Mouse (Mus musculus) midbrain, embryonic 10.5 days (tissue): Measurements from ENCODE around the gene Hist3h2a. TPM values are rescaled to one million over a fixed set of nuclear protein-coding genes. Genes with fewer than 3 reads are reported as not detected.
A peak's percentile ranks its signal among the peaks of the same experiment; 100 is the strongest.

Experiments
- DNase-seq: peaks from one replicate; pipeline ENCODE4 v3.0.0-alpha.2; 2017; ENCODE audit warnings: low spot score
- H3K27ac ChIP-seq: fragments of 300-500 bp; sonication (generic); replicated peaks from 2 replicates; pipeline ENCODE4 v1.5.1; 2016; ENCODE audit warnings: mild to moderate bottlenecking
- H3K27me3 ChIP-seq: fragments of 300-500 bp; sonication (generic); 2 replicates; pipeline ENCODE4 v1.6.1; 2016; ENCODE audit warnings: low read depth, mild to moderate bottlenecking; ENCODE audit not compliant: poor library complexity, severe bottlenecking
- H3K36me3 ChIP-seq: fragments of 300-500 bp; sonication (generic); 2 replicates; pipeline ENCODE4 v1.6.1; 2016; ENCODE audit warnings: mild to moderate bottlenecking, moderate library complexity
- H3K4me1 ChIP-seq: fragments of 300-500 bp; sonication (generic); 2 replicates; pipeline ENCODE4 v1.6.1; 2016
- H3K4me3 ChIP-seq: fragments of 300-500 bp; sonication (generic); 2 replicates; pipeline ENCODE4 v1.5.1; 2016; ENCODE audit warnings: mild to moderate bottlenecking, moderate library complexity
- H3K9me3 ChIP-seq: fragments of 300-500 bp; sonication (generic); replicated peaks from 2 replicates; pipeline ENCODE4 v1.6.1; 2016; ENCODE audit warnings: mild to moderate bottlenecking
- WGBS: fragments of 180-500 bp; shearing (Covaris S2); methylation state at CpG from one replicate; pipeline ENCODE4 v1.1.7; 2016; 5-methylcytosine and 5-hydroxymethylcytosine counted together
- polyA plus RNA-seq: library from polyadenylated mRNA; unstranded; fragments of >200 nt; fragmentation: Nextera tagmentation; extraction: Ambion mirVana; gene quantifications from 2 replicates; pipeline ENCODE4 v1.2.1, GENCODE M21; 2016

Gene Hist3h2a
- polyA plus RNA-seq, 1 experiment from 2014 or later: 20.4 TPM

DNA sequence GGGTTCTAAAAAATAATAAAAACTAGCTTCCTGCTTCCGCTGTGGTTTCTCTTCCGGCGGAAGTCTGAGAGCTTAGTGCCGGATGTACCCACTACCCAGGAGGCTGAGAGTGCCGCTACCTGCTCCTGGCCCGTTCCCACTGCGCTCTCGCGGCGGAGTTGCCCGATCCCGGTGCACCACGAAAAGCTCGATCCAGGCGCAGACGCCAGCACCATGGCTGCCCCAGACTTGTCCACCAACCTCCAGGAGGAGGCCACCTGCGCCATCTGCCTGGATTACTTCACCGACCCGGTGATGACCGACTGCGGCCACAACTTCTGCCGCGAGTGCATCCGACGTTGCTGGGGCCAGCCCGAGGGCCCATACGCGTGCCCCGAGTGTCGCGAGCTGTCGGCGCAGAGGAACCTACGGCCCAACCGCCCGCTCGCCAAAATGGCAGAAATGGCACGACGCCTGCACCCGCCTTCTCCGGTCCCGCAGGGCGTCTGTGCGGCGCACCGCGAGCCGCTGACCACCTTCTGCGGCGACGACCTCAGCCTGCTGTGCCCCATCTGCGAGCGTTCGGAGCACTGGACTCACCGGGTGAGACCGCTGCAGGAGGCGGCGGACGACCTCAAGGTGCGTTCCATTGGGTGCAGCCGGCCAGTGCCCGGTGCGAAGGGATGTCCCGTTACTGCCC, 23.7 kb downstream of the Hist3h2a start, which contains the start of gene Trim11:
Gene Trim11 (plus strand): TSS at position 67 of the 679 bp plus-strand sequence.
- Histone ChIP-seq H3K9me3 (no peaks in the 10 kb centered on the region), H3K27me3 (no peaks in the 10 kb centered on the region), H3K36me3 (peaks cover 42% of the 10 kb centered on the region), H3K4me3 (peak within 1 kb of the TSS; percentile 95), H3K27ac (peak within 1 kb of the TSS; percentile 91), H3K4me1 (peaks cover 63% of the 10 kb centered on the region)
- peak; percentile 83 for DNase-seq
- WGBS: under 1% methylated on average over 64 of the region's 64 CpGs

DNA sequence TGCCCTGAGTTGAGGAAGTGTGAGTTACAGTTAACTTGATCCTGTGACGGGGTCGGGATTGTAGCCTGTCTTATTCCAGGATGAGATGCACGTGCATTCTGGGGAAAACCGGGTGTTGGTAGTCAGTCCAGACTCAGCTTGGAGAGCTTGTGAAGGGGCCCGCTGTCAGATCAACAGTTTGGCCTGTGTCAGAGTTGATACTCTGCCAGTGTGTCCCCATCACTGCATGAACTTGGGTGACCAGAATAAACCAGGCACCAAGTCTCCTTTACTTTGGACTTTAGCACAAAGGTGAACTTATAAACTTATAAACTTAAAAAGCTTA, 24.2 kb downstream of the Hist3h2a start:
- no peak for DNase-seq
- peaks cover 46% of the 10 kb centered on the region for H3K36me3 ChIP-seq
- no peaks in the 10 kb centered on the region for H3K9me3 ChIP-seq
- peaks cover 63% of the 10 kb centered on the region for H3K4me1 ChIP-seq
- no peaks in the 10 kb centered on the region for H3K27me3 ChIP-seq
- peak overlapping the region; percentile 95 for H3K4me3 ChIP-seq
- WGBS: 5% methylated on average over 5 of the region's 5 CpGs
- H3K27ac ChIP-seq: peak overlapping the region; percentile 91

DNA sequence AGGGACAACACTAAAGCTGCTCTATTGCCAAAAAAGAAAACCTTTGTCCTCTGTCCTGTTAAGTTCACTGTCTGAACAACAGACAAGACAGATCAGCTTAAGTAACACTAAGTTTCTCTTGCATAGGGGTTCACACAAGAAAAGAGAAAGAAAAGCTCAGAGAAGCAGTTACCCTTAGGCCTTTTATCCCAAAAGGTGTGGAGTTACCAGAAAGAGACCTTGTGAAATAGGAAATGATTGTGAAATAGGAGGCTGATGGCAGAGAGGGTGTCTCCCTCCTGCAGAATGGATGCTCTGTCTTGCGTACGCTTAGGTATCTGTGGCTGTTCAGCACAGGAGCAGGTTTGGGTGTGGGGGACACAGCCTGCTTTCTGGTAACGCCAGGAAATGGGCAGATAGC, 24.7 kb downstream of the Hist3h2a start:
- no peaks in the 10 kb centered on the region for H3K9me3 ChIP-seq
- no peaks in the 10 kb centered on the region for H3K27me3 ChIP-seq
- H3K4me3 ChIP-seq: peak overlapping the region; percentile 95
- no peak overlapping the region for H3K27ac ChIP-seq
- peaks cover 46% of the 10 kb centered on the region for H3K36me3 ChIP-seq
- DNase-seq: no peak
- peaks cover 61% of the 10 kb centered on the region for H3K4me1 ChIP-seq
- WGBS: 83% methylated on average over 3 of the region's 3 CpGs

DNA sequence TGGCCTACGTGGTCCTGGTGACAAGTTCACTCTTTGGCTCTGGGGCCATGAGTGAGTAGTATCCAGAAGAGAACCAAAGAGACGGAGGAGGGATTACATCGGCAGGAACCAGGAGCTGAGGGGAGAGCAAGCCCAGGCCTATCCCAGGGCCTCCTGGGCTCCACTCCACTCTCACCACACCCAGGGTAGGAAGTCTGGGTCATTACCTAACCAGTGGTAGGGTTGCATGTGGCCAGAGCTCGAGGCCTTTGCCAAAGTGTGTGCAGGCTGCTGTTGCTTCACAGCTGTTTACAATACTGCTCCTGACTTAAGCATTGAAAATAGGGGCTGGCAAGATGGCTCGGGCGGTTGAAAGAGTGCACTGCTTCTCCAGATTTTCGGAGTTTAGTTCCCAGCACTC, 25.2 kb downstream of the Hist3h2a start:
- Histone ChIP-seq H3K4me1 (peaks cover 58% of the 10 kb centered on the region), H3K4me3 (peak overlapping the region; percentile 95), H3K36me3 (peaks cover 46% of the 10 kb centered on the region), H3K27me3 (no peaks in the 10 kb centered on the region), H3K27ac (no peak overlapping the region), H3K9me3 (no peaks in the 10 kb centered on the region)
- WGBS: 84% methylated on average over 7 of the region's 7 CpGs
- no peak for DNase-seq

DNA sequence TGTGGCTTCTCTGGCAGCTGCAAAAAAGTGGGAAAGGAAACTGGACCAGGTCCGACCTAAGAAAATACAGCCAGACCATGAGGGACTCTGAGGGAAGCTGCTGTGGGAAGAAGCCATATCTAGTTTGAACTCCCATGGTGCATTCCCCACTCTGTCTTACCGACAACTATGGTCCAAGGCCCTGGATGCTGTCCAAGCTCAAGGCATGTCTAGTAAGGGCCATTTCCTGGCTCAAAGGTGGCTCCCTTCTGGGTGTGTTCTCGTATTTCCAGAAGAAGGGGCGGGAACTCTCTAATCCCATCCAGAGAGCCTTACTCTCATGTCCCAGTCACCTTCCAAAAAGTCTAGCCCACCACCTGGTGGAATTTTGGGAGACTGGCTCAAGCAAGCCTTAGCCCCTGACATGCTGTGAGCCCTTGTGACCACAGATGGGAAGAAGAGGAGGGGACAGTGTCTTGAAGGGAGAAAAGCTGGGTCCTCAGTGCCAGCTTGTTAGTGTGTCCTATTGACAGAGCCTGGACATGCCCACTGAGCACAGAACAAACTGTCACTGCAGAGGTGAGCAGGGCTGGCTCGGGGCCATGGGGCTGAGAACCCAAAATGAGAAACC, 26.0 kb downstream of the Hist3h2a start:
- Histone ChIP-seq H3K27me3 (no peaks in the 10 kb centered on the region), H3K9me3 (no peaks in the 10 kb centered on the region), H3K4me1 (peaks cover 58% of the 10 kb centered on the region), H3K4me3 (no peak overlapping the region; the same call in 1 of the 2 replicates), H3K36me3 (peaks cover 49% of the 10 kb centered on the region), H3K27ac (no peak overlapping the region)
- WGBS: 70% methylated on average over 5 of the region's 5 CpGs
- DNase-seq: no peak

DNA sequence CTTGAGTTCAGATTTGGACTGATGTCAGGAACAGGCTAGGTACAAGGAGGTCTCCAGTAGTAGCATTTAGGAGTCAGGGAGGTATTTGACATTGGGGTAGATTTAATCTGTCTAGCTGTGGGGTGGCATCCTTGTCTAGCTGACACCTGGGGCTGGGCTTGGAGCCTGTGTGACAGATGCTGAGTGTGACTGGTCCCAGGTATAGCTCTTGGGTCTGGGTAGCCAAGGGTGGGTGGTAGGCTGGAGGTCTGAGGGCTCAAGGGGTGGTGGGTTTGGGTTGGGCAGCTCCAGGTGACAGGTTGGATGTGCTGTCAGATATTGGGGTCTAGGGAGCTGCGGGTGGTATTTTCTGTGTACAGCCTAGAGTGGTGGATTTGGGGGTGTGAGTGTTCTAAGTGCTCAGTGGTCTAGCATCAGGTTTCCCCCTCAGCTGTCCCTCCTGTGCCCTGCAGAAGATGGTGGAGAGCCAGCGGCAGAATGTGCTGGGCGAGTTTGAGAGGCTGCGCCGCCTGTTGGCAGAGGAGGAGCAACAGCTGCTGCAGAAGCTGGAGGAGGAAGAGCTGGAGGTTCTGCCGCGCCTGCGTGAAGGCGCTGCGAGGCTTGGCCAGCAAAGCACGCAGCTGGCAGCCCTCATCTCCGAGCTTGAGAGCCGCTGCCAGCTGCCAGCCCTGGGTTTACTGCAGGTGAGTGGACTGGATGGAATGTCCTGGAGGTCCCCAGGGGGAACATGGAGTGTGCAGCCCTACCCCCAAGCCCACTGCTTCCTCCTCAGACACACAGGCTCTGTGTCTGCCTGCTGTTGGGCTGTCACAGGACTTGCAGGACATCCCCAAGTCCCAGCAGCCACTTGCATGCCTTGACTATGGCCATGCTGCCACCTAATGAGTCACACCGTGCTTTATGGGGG, 27.3 kb downstream of the Hist3h2a start:
- DNase-seq: no peak
- Histone ChIP-seq H3K36me3 (peaks cover 57% of the 10 kb centered on the region), H3K4me3 (peak overlapping the region; percentile 4; the same call in 1 of the 2 replicates), H3K9me3 (no peaks in the 10 kb centered on the region), H3K27me3 (no peaks in the 10 kb centered on the region), H3K4me1 (peaks cover 46% of the 10 kb centered on the region), H3K27ac (no peak overlapping the region)
- 62% methylated on average over 14 of the region's 14 CpGs for WGBS

DNA sequence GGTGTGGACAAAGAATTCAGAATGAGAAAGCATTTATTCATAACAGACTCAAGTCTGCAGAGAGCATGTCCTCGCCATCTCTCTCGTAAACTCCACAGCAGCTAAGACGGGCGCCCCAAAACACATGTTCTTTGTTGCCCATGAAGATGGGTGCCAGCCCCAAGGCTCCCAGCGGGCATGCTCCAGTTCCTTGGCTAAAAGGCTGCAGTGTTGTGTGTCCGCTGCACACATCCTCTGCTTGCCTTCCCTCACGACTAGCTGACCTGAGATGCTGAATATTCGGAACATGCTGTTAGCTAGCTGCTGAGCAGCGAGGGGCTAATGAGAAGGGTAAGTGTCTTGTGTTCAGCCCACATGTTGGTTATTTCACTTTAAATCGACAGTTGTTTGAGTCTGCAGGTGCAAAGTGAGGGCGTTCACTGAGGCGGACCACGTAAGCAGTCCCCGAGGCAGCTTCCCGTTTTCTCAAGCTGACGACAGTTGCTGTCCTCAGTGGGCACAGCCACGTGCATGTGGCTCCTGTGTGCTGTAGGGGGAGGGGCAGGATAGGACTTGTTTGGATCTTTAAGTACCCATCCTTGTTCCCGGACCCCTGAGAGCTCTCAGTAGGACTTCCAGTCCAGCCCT, 28.1 kb downstream of the Hist3h2a start:
- no peak overlapping the region for H3K27ac ChIP-seq
- no peak for DNase-seq
- H3K4me1 ChIP-seq: peaks cover 41% of the 10 kb centered on the region
- WGBS: 91% methylated on average over 18 of the region's 18 CpGs
- H3K4me3 ChIP-seq: peak overlapping the region; percentile 4; the same call in 1 of the 2 replicates
- H3K27me3 ChIP-seq: no peaks in the 10 kb centered on the region
- no peaks in the 10 kb centered on the region for H3K9me3 ChIP-seq
- peaks cover 64% of the 10 kb centered on the region for H3K36me3 ChIP-seq

DNA sequence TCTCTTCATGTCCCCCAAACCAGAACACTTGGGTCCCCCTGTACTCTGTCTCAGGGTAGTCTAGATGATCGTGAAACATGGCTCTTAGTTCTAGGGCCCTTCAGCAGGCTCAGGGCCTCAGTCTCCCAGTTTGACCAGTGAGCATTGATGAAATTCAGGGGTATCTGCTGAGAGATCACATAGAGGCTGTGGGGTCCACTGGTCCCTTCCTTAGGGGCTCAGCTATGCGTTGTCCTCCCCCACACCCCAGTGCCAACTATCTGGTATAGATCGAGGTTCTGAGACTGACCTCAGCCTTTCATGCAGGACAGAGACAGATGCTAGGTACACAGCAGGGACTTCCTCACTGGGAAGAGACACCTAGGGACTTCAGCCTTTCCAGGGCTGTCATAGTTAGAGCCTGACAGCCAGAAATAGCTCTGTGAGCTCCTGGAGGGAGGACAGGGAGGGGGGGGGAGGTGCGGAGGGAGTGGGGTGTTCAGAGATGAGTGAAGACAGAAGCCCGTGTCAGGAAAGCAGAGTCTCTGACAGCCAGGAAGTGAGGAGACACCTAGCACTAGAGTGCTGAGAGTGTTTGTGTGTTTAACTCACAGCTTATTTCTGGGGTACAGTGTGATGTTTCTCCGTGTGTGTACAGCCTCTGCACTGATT, 29.3 kb downstream of the Hist3h2a start:
- peaks cover 34% of the 10 kb centered on the region for H3K4me1 ChIP-seq
- no peak overlapping the region for H3K27ac ChIP-seq
- 94% methylated on average over 6 of the region's 6 CpGs for WGBS
- no peak overlapping the region for H3K4me3 ChIP-seq
- no peaks in the 10 kb centered on the region for H3K9me3 ChIP-seq
- no peaks in the 10 kb centered on the region for H3K27me3 ChIP-seq
- no peak for DNase-seq
- H3K36me3 ChIP-seq: peaks cover 77% of the 10 kb centered on the region

DNA sequence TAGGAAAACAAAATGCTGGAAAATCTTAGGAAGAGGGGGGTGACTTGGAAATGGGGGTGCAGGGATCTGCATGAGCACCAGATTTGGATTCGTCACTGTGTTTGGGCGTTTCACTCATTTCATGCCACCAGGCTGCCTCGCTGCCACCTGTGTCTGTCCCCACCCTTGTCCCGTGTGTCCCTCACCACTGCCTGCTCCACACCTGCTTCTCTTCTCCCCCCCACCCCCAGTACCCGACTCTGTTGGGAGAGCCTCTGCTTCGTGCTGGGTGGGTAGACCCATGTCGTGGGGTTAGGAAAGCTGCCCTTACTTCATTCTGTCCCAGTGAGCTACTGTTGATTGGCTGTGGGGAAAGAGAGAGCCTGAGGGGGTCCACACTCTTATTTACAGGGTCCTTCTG, 30.2 kb downstream of the Hist3h2a start:
- peaks cover 85% of the 10 kb centered on the region for H3K36me3 ChIP-seq
- H3K4me3 ChIP-seq: no peak overlapping the region
- no peak for DNase-seq
- no peak overlapping the region for H3K27ac ChIP-seq
- H3K9me3 ChIP-seq: no peaks in the 10 kb centered on the region
- no peaks in the 10 kb centered on the region for H3K27me3 ChIP-seq
- H3K4me1 ChIP-seq: peaks cover 25% of the 10 kb centered on the region
- WGBS: 97% methylated on average over 7 of the region's 7 CpGs

DNA sequence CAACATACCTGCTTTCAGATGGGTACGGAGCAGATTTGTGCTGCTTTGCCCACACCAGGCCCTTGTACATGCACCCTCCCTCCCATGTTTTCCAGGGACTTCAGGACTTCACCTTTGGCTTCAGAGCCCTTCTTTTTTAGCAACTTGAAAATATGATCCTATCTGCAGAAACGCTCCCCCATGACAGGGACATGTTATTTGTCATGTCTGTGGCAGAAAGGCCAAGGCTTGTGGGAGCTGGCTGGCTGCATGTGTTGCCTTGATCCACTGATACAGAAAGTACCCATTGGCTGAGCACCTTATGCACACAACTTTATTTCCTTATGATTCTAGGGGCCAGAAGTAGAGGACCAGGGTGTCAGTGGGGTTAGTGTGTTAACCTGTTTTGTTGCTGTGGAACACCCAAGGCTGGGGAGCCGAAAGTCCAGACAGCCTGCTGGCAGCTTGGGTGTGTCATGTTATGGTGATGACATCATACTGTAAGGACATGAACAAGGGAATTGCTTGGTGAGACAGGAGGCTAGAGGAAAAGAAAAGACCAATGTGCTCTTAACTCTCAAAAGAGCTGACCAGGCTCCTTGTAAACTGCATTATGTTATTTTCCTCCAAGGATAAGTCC, 30.9 kb downstream of the Hist3h2a start:
- Histone ChIP-seq H3K9me3 (no peaks in the 10 kb centered on the region), H3K4me3 (no peak overlapping the region), H3K36me3 (peaks cover 93% of the 10 kb centered on the region), H3K27ac (no peak overlapping the region), H3K27me3 (no peaks in the 10 kb centered on the region), H3K4me1 (peaks cover 18% of the 10 kb centered on the region)
- 93% methylated on average over 3 of the region's 3 CpGs for WGBS
- DNase-seq: no peak

DNA sequence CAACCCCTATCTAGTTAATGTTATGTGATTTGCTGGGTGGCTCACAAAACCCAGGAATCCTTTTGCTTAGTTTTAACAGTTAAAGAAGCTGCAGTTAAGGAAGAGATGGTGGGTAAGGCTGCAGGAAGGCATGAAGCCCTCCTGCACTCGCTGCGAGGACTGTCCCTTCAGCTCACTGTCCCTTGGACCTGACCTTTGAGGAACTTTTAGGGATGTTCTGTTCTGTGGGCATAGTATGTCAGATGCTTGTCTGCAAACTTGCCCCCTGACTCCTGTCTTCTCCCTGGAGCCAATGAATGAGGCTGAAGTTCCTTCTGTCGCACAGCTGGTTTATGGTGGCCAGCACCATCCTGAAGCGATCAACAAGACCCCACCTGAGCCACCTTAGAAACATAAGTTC, 34.7 kb downstream of the Hist3h2a start:
- peaks cover 73% of the 10 kb centered on the region for H3K36me3 ChIP-seq
- H3K9me3 ChIP-seq: no peaks in the 10 kb centered on the region
- peaks cover 14% of the 10 kb centered on the region for H3K27me3 ChIP-seq
- WGBS: 95% methylated on average over 4 of the region's 4 CpGs
- no peak overlapping the region for H3K27ac ChIP-seq
- H3K4me3 ChIP-seq: no peak overlapping the region
- peaks cover 3% of the 10 kb centered on the region for H3K4me1 ChIP-seq
- DNase-seq: no peak

DNA sequence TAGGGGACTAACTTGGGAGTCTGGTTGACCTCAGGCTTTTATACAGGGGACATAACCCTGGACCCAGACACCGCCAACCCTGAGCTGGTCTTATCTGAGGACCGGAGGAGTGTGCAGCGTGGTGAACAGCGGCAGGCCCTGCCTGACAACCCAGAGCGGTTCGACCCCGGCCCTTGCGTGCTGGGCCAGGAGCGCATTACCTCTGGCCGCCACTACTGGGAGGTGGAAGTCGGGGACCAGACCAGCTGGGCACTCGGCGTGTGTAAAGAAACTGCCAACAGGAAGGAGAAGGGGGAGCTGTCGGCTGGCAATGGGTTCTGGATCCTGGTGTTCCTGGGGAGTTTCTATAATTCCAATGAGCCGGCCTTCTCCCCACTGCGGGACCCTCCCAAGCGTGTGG, 35.7 kb downstream of the Hist3h2a start:
- DNase-seq: no peak
- 91% methylated on average over 17 of the region's 17 CpGs for WGBS

More for the DNA sequence above, 35.7 kb downstream of the Hist3h2a start:
- Histone ChIP-seq H3K27me3 (peaks cover 23% of the 10 kb centered on the region), H3K4me1 (peaks cover 12% of the 10 kb centered on the region), H3K27ac (no peak overlapping the region), H3K36me3 (peaks cover 63% of the 10 kb centered on the region), H3K9me3 (no peaks in the 10 kb centered on the region), H3K4me3 (no peak overlapping the region)
